20 mouse cellular contexts compared by ENCODE assay signal in the genomic region with DNA sequence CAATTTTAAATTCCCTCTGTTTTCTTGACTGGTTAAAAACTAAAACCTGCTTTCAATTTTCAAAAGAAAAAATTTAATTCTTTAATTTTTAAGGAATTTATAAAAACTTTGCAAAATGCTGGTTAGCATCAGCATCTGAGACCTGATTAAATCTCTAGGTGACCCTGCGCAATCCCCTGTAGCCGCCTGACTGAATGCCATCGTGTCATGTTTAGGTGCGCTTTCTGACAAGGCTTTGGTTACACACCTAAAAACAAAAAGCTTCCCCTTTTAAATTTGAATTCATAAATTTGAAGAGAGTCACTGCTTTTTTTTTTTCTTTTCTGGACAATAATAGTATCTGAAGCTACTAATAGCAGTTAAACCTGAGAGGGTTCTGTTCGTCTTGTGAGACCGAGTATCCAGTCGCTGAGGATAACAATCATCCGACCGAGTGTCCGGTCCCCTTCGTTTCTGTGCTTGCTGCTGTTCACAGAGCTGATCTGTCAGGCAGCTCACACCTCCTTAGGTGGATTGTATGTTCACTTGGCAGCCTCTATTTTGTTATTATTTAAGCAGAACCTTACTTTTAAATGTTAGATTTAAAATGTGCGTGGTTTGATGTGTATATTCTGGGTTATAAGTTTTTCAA.
DNase-seq lines count a peak whose midpoint lies in the region; ATAC-seq and TF ChIP-seq lines count a peak whose summit lies in the region.
"Had no signal": no experiment of that assay in that cellular context is flagged by ENCODE, and none has a peak within 500 bp of the region (broad histone marks: within the 10 kb centered on the region; RNA-seq: fewer than 3 reads in every experiment).

No protein-coding gene starts in this region.

- peak overlapping the region; percentile 10; the same call in 1 of the 2 replicates for H3K9ac ChIP-seq in forebrain, postnatal 0 days
- H3K9ac ChIP-seq: heart, embryonic 15.5 days; kidney, embryonic 15.5 days; midbrain, embryonic 15.5 days; neural tube, embryonic 12.5 days had no signal

- H3K36me3 ChIP-seq in forebrain, postnatal 0 days (ENCODE audit: insufficient read depth) = no peaks in the 10 kb centered on the region
- H3K36me3 ChIP-seq: heart, embryonic 15.5 days; kidney, embryonic 15.5 days; midbrain, embryonic 15.5 days; neural tube, embryonic 12.5 days had no signal

- WGBS in forebrain, postnatal 0 days = 63% methylated on average over 12 of the region's 12 CpGs

- peaks cover 4% of the 10 kb centered on the region for H3K4me1 ChIP-seq in forebrain, postnatal 0 days (ENCODE audit: insufficient read depth)
- H3K4me1 ChIP-seq: heart, embryonic 15.5 days; kidney, embryonic 15.5 days had no signal

- peak; percentile 77 for DNase-seq in cerebellum, adult 9-10 months
- no peak for DNase-seq in cerebellum, adult 11 months
- DNase-seq in layer of hippocampus, adult 2 months (ENCODE audit: low spot score in 2 of 2) = no peak
- DNase-seq in layer of hippocampus, postnatal 25 days (ENCODE audit: extremely low spot score in 1 of 2, low spot score in 1 of 2) = no peak
- peak; percentile 71 to 77 for DNase-seq in cerebellum, postnatal 10 days
- DNase-seq in forebrain, postnatal 0 days = no peak
- DNase-seq: adrenal gland, postnatal 25 days; gastrocnemius, postnatal 36 days; heart, adult 2 months; heart, postnatal 36 days; kidney, postnatal 4 days; lung, postnatal 4 days; right cerebral cortex, postnatal 4 days had no signal

- peak overlapping the region; percentile 97 for H3K27ac ChIP-seq in layer of hippocampus, adult 2 months
- H3K27ac ChIP-seq in forebrain, postnatal 0 days (ENCODE audit: low read depth, low read length) = peak overlapping the region; percentile 93
- H3K27ac ChIP-seq: heart, adult 2 months; heart, embryonic 15.5 days; kidney, embryonic 15.5 days; midbrain, embryonic 15.5 days; neural tube, embryonic 12.5 days had no signal

- no peaks in the 10 kb centered on the region for H3K27me3 ChIP-seq in forebrain, postnatal 0 days (ENCODE audit: insufficient read depth, low read length)
- H3K27me3 ChIP-seq: heart, embryonic 15.5 days; kidney, embryonic 15.5 days; midbrain, embryonic 15.5 days; neural tube, embryonic 12.5 days had no signal

- TF ChIP-seq CTCF in layer of hippocampus, adult 2 months (conservative IDR thresholded peaks at IDR 0.05) = no peak
- no peak for TF ChIP-seq CTCF in forebrain, postnatal 0 days (IDR thresholded peaks at IDR 0.05; ENCODE audit: low read depth)

- no peak overlapping the region; the same call in 1 of the 2 replicates for H3K4me3 ChIP-seq in layer of hippocampus, adult 2 months
- no peak overlapping the region for H3K4me3 ChIP-seq in forebrain, postnatal 0 days (ENCODE audit: low read depth, low read length)
- H3K4me3 ChIP-seq: heart, adult 2 months; heart, embryonic 15.5 days; kidney, embryonic 15.5 days; midbrain, embryonic 15.5 days; neural tube, embryonic 12.5 days had no signal

- no peak overlapping the region for H3K4me2 ChIP-seq in forebrain, postnatal 0 days (ENCODE audit: low read depth)
- H3K4me2 ChIP-seq: heart, embryonic 15.5 days; kidney, embryonic 15.5 days; midbrain, embryonic 15.5 days; neural tube, embryonic 12.5 days had no signal

- ATAC-seq in forebrain, postnatal 0 days = no peak
- no peak for ATAC-seq in erythroblast, adult 5-6 weeks (replicated peaks; ENCODE audit: low FRiP score, poor library complexity, severe bottlenecking)
- ATAC-seq: hindbrain, embryonic 16.5 days; intestine, embryonic 16.5 days; midbrain, embryonic 15.5 days had no signal

- H3K9me3 ChIP-seq in forebrain, postnatal 0 days (ENCODE audit: low read length) = no peaks in the 10 kb centered on the region
- H3K9me3 ChIP-seq: heart, embryonic 15.5 days; kidney, embryonic 15.5 days; midbrain, embryonic 15.5 days; neural tube, embryonic 12.5 days had no signal

Comparison
In these comparisons a context has a peak if more than half of its experiments do, and no peak if none do; other contexts are left out.
1. DNase-seq: peak in cerebellum, adult 9-10 months (single experiment) and cerebellum, postnatal 10 days (2 of 2); none in cerebellum, adult 11 months (single experiment), layer of hippocampus, adult 2 months (0 of 2), layer of hippocampus, postnatal 25 days (0 of 2) and forebrain, postnatal 0 days (single experiment).